Mouse (Mus musculus) erythroid progenitor cell, adult 5-6 weeks (primary cell): ENCODE data around the gene Ptprt. TPM values are rescaled to one million over a fixed set of nuclear protein-coding genes. Genes with fewer than 3 reads are reported as not detected.

Experiments used
- ATAC-seq: replicated peaks from 2 replicates; pipeline ENCODE4 v1.8.0; 2016; ENCODE audit warnings: moderate number of reproducible peaks, mild to moderate bottlenecking, moderate TSS enrichment, inconsistent platforms; ENCODE audit not compliant: poor library complexity, low FRiP score, severe bottlenecking
- total RNA-seq, 2 experiments: library from RNA; stranded (forward) in 1 of 2; stranded (reverse) in 1 of 2; fragments of 150-400 nt in 1 of 2; fragments of 186-747, 209-891 nt in 1 of 2; gene quantifications; 2 replicates each; pipeline versions ENCODE4 v1.2.3 to v1.2.4; 2015 to 2017; ENCODE audit warnings: low replicate concordance in 2 of 2

Ptprt gene
- total RNA-seq, 2 experiments from 2014 or later = not detected

DNA sequence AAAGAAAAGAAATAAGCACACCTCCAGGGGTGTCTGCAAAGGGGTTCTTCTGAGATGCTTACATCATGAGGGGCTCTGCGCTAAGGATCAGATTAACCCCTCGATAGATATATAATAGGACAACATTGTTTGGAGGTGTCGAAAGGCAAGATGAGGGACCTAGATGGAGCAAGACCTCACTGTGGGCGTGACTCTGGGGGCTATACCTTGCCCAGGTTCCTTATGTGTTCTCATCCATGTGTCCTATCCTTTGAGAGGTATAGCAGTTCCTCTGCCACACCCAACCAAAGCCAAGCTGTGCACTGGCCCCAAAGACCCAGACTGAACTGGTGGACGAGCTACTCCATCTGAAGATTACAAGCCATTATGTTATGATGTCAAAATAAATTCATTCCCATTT is 58.2 kb downstream of the Ptprt start:
- ATAC-seq = no peak

DNA sequence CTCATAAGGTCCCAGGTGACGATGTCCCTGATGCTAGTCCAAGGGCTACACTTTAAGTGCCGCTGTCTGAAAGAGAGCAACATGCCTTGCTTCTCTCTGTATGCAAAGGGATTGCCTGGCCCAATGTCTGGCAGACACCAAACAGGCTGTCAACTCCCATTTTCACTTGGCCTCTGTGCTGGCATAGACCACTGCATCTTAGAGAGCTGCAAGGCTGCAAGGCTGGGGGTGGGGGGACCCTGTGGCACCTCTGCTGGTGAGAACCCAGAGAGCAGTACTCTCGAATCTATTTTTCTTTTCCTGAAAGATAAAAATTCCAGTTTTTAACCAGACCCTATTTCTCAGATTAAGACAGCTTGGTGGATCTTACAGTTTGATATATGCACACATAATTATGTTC is 69.6 kb downstream of the Ptprt start:
- ATAC-seq = no peak

DNA sequence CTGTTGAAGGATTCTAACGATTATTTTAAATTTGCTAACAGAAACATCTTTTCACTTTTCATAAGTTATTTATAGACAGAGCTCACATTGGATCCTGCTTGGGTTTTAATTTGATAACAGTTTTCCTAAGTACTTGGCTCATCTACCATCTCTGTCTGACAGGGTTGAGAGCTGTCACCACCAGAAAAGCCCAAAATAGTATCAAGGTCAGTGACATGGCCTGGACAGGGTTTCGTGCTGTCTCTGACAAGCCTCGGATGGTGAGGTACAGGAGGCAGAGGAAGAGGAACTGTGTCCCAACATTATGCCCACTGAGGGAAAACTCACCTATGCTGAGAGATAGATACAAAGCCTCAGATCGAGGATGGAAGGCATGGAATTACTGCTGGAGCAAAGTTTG is 79.3 kb downstream of the Ptprt start:
- ATAC-seq = no peak

DNA sequence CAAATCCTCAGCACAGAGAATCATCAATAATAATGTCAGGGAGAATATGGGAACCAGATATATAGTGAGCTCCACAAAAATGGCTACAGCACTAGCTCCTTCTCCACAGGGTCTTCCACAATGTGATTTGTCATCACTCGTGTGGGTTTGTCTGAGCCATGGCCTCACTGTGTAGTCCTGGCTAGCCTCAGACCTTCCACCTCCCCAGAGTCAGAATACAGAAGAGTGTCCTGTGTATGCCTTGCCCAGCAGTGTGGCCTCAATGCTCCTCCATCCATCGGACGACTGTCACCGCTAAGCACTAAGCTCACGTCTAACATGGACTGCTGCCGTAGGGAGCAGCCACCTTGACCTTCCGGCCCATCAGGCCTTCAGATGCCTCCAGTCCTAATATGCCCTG is 83.1 kb downstream of the Ptprt start:
- ATAC-seq = no peak

DNA sequence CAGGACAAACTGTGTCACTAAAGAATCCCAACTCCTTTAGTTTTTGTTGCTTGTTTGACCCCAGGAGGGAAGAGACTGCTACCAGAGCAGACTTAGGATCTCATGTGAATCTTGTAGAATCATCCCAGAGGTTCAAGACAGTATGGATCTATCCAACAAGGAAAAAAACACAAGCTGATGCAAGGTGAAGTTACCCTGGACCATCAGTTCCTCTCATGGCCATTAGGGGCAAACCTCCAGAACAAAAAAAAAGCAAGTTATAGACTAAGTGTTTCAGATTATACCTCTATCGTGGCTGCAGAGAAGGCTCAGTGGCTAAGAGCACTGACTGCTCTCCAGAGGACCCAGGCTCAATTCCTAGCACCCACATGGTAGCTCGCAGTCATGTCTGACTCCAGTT is 88.1 kb downstream of the Ptprt start:
- no peak for ATAC-seq

DNA sequence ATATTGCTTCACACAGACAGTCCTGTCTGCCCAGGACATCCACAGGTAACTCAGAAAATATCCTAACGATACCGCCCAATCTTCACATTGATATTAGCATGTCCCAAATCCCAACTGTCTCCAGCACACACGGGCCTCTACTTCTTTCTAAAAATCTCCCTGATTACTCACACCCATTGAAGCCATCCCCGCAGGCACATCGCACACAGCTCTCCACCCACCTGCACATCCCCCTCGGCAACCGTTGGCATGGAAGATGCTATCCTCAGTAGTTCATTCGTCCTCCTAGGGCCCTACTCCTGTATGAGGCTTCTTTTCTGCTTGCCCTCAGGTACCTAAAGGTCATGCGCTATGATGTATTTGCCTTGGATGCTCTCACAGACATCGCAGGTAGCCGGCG is 89.9 kb downstream of the Ptprt start:
- no peak for ATAC-seq

DNA sequence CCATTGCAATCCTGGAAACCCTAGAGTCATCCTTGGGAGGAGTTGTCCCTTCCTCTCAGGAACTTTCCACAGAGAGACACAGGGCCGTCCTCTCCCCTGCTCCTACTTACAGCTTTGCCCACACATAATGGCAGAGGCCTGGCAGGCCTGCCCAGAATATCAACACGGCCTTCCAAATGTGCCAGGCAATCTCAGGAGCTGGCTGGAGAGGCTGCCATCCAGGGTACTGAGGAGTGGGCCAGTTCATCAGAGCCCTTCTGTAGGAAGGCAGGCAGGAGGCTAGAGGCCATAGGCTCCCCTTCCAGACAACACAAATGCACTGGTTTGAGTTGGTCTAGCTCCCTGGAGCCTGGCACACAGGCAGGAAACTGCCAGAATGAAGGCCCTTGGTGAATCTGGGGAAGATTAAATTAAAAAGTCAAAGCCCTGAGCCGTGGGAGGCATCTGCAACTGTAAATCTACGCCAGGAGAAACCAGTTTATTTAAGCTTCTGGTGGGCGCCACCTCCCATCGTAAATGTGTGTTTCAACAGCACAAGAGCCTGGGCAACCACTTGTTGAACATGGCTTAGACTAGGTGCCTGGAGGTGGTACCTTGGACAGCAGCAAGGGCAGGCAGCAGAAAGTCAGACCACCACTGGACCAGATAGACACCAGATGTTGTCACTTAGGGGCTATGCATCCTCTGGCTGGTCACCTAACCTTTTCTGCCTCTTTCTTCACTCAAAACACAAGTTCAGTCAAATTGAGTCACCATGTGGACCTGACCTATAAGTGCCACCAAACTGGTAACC is 92.4 kb downstream of the Ptprt start:
- no peak for ATAC-seq

DNA sequence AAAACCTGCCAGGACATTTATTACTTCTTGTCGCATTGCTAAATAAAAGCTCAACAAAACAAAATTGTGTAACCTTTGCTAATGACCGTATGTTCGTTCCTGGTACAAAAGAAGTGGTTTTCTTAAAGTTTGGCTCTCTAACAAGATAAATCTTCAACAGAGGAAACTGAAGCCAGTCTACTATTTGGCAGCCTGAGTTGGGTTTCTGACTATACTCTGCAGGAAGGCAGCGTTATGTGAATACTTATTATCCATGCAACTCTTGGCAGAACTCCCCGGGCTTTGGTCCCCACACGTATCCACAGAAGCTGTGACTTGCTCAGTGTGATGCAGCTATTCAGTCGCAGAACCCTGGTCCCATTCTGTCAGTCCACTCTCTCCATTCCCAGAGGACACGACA is 112.6 kb downstream of the Ptprt start:
- ATAC-seq = no peak

DNA sequence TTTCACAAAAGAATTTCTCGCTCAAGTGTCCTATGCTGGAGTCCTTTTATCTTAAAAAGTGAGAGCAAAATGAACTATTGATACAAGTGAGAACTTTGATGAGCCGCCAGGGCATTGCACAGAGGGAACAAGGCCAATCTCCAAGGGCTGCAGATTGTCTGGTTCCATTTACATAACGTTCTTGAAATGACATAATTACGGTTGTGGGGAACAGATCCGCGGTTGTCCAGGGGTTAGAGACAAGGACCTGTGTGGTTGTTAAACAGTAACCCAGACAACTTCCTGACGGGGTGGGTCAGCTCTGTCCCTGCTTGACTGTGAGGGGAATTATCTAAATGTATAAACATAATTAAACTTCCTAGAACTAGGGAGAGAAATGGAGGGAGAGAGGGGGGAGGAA is 129.3 kb downstream of the Ptprt start:
- no peak for ATAC-seq

DNA sequence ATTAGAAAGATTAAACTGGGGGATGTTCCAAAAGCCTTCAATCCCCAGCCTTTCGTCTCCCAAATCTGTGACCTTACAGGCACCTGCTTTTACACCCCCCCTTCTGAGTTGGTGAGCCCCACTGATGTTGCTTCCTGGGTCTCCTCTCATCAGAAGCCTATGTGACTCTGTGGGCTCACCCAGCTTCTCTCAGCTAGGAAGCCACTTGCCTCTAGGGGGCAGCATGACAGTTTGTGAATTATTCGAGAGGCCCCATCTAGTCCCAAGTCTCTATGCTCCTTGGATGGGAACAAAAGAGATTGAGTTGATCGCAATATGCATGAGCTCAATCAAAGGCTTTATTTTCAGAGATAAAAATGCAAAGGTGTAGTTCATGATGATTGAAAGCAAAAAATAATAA is 132.0 kb downstream of the Ptprt start:
- no peak for ATAC-seq

DNA sequence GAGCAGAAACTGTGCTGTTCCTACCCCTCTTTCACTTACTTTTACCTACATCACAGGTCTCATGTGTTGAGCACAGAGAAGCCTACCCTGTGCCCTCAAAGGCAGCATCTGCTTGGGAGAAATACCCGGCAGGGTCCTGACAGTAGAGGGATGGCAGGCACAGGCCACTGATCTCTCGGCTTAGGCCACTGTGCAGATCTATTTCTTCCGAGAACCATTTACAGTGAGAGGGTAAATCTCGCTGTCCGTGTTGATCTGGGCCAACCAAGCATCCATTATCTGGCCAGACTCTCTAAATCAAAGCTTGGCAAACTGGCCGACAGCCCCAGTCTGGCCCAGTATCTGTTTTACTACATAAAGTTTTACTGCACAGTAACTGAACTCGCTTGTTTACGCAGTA is 145.0 kb downstream of the Ptprt start:
- no peak for ATAC-seq

DNA sequence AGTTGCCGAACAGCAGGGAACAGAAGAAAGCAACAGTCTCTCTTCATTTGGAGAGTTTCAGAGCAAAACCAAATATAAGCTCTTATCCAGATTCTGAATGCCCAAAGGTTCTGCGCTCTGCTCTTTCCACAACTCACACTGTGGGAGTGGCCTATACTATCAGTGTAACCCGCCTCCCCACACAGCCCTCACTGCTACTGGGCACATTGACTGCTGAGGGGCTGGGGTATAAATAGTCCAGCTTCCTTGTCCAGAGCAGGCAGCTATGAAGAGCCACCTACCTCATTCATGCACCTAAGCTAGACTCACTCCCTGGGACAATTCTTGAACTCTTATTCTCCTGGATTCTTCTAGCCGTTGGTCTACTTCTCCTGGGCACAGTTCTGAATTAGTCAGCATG is 147.9 kb downstream of the Ptprt start:
- ATAC-seq = no peak

DNA sequence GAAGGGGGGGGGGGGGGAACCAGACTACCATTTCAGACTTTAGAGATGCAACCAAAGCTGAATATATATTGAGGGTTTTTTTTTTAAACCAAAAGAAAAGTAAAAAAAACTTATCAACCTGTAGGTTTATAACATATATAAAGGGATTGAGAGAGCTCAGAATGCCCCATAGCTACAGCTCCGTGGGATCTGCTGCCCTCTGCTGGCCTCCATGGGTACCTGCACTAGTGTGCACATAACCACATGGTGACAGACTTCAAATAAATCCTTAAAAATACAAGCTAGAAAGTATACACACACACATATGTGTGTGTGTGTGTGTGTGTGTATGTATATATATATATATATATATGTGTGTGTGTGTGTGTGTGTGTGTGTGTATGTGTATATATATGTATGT is 148.9 kb downstream of the Ptprt start:
- ATAC-seq = no peak

DNA sequence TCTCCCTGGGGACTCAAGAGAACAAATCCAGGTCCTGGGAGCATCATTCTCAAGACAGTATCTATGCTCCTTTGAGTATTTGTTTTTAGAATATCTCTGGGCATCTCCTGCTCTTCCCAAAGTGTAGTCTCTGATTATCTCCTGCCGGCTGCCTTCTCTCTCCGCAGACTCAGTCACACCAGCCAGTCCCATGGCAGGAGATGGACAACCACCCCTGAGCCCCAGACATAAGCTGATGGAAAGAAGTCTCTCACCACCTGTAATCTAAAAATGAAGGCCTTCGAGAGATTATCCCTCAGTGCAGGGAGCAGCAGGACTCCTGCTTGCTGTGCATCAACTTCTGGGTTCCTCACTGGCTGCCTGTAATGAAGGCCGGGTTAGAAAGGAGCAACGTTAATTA is 151.9 kb downstream of the Ptprt start:
- no peak for ATAC-seq

DNA sequence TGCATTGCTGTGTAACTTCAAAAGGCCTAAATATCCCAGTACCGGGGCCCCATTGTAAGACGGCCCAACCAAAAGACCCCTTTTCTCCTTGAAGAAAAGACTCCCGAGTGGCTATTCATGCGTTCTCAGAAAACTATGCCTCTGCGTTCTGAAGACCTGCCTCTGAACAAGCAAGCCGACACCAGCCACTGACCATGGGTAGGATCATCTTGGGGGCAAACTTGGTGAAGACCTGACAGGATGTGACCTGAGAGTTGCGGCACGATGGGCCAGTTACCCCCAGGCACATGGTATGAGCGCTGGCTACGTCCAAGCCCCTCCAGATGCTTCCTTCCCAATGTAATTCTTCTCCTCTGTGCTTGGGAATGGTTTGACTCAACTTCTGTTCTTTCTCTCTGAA is 153.3 kb downstream of the Ptprt start:
- ATAC-seq = no peak

DNA sequence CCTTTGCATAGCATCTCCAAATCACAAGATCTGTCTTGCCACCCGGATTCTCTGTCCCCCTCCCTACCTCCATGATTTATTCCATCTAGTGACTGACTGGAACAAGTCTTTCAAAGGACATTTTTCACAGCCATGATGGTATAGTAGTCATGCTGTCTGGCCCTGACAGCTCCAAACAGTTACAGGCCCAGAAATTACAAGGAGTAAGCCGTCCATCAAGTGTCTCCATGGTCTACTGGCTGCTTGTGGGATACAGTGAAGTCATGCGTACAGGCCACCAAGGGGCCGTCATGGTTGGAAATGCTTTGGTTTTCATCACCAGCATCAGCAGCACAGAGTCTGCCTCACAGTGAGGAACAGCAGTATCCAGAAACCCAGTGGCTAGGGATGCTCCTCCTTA is 156.1 kb downstream of the Ptprt start:
- no peak for ATAC-seq

DNA sequence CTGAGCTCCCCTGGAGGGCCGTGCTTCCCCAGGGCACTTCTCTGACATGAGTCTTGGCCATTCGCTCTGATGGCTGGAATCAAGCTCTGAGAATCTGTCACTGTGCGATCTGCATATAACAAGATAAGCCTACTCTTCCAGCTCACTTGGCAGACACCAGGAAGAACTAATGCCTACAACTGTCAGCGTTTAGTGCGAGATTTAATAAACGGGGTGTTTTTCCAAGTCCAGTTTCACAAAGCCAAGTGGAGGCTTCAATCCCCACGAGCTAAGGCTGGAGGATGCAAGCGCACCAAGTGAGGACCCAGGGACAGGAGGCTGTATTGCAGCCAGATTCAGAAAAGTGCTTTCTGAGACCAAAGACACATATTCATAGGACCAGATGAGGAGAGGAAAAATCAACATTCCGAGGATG is 161.4 kb downstream of the Ptprt start:
- ATAC-seq = no peak

DNA sequence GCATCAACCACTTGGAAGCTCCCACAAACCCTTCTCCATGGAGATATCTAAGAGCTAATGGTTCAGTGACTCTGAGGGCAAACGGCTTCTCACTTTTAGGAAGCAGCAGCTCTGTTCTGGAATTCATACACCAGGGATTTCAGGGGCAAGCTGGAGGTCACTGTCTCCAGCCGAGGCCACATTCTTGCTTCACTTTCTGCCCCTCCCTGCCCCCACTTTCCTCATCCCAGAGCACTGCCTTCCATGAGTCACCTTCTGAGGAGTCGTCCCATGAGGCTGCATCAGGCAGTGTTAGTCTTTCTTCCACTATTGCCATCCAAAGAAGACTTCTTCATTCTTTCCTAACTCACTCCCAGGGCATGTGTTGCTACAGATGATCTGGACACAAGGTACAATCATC is 162.8 kb downstream of the Ptprt start:
- no peak for ATAC-seq

DNA sequence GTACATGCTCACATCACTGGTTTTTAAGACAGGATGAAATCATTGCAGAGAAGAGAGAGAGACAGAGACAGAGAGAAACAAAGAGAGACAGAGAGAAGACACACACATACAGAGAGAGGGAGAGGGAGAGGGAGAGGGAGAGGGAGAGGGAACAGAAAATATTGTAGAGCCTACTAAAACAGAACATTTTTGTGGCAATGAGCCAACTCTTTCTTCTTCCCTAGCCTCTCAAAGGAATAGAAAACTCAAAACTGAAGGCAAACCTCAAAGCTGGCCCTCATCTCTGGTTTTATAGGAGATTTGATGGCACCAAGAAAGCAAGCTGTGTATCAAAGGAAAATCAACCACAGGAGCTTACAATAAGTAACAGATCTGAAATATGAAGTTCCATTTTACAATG is 176.9 kb downstream of the Ptprt start:
- ATAC-seq = no peak

DNA sequence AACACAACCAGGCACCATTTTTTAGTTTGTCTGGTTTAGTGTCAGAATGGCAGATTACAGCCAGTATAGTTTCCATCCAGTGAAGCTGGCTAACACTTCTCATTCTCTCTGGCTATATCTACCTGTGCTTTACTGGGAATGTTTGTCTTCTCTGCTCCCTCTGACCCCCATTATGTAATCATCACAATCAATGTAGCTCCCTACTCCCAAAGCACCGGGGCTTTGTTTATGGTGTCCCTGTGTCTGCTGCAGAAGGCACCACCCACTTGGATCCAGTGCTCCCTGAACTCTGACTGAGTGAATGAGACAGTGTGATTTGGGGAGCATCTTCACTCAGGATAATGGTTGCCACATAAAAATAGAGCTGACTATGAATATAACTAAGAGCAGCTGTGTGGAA is 217.8 kb downstream of the Ptprt start:
- ATAC-seq = no peak

DNA sequence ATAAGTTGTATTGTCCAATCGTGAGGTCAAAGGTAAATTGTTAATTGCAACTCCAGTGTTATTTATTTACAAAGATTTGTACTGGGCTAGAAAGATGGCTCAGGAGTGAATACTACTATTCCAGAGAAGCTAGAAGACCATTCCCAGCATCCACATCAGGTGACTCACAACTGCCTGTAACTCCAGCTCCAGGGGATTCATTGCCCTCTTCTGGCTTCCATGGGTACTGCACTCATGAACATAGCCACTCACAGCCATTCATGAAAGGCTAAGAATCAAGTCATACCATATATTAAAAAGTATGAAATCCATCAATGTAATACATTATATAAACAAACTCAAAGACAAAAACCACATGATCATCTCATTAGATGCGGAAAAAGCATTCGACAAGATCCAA is 224.3 kb downstream of the Ptprt start:
- ATAC-seq = no peak

DNA sequence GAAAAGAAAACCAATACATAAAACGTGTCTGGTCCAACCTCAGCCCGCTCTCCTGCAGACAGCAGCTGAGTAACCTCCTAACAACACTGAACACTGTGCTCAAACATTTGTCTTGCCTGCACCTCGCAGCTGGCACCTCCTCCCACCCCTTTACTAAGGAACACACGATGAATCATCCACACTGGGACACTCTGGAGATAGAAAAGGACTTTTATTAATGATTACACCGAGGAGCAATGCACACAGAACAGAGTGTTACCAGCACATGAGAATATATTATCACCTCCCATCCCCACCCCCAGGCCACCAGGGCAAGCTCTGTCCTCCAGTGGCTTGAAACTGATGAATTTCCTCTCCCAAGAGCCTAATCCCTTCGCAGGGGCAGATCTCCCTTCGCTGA is 230.8 kb downstream of the Ptprt start:
- no peak for ATAC-seq
